Mouse (Mus musculus) erythroid progenitor cell, adult 5-6 weeks (primary cell): ENCODE measurements at regions not wholly inside any gene's neighbourhood (a gene's known extent, or its start where the extent isn't known, plus 50 kb on each side); places are given as distances from the start of the nearest gene placed in this dataset.

Source experiments
- ATAC-seq: replicated peaks from 2 replicates; pipeline ENCODE4 v1.8.0; 2016; ENCODE audit warnings: moderate number of reproducible peaks, mild to moderate bottlenecking, moderate TSS enrichment, inconsistent platforms; ENCODE audit not compliant: poor library complexity, low FRiP score, severe bottlenecking

DNA sequence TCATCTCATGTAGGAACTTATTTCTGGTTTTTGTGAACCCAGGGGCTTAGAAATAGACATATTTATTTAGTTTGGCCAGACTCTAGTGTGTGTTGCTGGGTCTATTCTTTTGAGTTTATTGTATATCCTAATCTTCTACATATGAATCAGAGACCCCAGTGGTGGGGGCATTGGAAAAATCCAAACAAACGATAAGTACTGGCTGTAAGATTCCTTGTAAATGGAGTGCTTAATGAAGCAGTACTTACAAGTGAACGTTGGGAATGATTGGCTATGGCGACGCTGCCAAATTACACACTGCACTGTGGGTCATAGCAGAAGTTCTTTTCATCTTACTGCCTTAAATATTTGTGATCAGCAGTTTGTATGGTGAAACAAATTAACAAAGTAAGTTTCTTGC, 289.0 kb downstream of the Meis1 start:
- ATAC-seq = no peak

DNA sequence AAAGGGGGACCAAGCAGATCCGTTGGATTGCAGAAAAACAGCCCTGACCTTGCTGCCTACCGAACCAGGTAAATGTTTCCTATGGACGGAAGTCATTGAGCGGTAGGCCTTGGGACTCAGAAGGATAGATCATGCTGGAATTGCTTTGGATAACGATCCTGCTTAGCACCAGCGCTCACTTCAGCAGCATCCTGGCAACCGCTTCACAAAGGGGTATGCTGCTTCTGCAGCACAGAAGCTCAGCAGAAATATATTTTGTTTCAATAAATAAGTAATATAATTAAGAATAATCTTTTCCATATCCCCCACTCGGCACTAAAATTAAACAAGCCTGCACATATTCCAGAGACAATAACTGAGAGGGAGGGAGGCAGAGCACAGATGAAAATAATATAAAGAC, 296.0 kb downstream of the Meis1 start:
- no peak for ATAC-seq

DNA sequence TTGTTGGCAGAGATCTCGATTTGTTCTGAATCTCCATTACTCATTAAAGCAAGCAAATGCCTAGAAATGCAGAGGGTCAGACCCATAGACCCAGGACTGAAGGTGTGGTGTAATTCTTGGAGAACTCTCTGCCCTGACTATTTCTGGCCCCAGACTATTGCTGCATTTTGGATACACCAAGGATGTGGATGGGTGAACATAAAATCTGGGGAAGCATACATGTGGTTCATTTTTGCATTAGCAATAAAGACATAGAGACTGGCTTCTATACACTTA, 303.0 kb downstream of the Meis1 start:
- no peak for ATAC-seq

DNA sequence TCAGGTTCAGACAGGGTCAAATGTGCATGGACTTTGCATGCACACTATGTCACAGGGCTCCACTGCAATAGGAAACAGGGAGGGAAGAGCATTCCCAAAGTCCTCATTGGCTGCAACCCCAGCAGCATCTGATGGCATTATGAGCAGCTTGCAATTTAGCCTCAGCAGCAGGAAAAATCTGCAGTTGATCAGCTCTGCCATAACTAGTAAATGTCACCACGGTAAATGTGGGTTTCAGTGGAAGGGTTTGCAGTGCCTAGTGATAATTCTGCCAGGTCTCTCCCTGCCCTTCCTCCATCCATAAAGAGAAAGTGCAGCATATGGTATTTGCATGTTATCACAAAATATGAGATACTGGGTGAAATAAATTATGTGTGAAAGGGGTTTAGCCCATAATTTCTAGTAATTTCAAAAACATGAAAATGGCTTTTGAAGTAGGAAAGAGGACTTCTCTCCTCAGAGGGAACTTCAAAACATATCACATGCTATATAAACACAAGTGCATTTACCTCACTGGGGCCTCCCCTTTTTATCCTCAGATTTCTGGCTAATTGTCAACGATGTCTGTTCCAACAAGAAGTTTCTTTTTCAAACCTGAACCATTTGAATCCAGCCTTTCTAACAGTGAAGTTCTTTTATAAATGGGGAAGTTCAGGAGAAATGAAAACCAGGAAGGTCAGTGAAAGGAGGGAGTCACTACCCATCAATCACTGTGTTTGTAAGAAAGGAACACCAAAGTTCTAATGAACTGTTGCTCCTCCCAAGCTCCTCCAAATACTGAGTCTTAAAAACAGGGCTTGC, 303.5 kb downstream of the Meis1 start:
- no peak for ATAC-seq

DNA sequence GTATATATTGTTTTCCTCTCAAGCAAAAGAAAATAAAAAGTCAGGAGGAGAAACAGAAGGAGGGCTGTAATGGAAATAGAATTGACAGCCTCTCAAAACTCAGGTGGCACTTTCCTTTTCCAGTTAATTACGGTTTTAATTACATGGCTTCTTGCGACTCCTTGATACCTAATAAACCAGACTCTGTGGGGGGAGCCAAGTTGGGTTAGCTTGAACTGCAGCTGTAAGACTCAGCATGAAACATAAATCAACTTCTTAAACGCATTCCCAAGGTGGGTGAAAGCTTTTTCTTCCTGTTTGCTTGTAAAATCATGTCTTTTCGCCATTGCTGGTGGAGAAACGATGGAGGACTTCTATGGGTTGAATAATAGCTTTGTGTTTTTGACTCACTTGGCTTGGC, 304.4 kb downstream of the Meis1 start:
- no peak for ATAC-seq

DNA sequence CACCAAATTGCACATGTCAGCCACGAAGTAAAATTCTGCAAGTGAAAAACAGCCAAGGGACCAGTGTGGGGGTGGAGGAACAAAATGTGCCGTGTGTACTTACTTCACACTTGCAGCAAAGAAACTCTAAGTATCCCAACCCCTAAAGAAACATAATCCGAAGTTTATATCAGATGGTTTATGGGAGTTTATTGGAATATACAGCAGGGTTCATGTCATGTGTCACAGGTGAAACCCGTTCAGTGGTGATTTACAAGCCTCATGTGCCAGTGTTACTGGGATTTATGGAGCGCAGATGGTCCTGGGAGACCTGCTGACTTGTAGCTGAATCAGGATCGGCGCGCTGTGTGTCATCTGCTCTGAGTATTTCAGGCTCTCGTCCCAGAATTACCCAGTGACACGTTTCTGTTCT, 306.1 kb downstream of the Meis1 start:
- ATAC-seq = no peak

DNA sequence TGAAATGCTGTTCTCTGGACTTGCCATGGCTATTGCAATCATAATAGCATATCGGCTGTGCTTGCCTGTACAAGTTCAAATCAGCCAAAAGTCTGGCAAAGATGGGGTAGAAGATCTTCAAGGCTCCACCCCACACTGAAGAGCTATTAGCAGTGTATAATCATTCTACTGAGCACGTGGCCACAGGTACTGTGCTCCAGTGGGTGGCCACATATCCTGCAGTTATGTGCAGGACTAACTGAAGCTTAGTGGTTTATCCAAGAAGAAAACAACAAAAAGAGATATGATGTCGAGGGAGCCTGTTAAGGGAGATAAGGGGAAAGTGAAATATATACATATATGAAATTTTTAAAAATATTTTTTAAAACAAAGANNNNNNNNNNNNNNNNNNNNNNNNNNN, 309.2 kb downstream of the Meis1 start:
- no peak for ATAC-seq

DNA sequence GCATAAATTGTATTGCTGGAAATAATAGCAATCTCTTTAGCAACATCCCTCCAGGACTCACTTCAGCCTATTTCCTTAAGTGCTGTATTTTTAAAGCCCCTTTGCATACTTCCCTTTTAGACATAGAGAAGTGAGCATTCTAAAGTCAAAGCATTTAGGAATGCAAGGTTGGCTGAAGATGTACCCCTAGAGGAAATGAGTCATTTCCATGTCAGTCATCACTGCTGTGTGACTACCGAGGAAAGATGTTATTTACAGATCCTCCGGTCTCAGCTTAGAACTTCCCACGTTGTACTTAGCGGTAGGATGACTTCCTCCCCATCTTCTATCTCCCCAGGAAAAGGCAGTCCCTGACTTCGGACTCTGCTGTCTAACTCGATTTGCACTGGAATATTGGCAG, 337.2 kb downstream of the Meis1 start:
- ATAC-seq = no peak

DNA sequence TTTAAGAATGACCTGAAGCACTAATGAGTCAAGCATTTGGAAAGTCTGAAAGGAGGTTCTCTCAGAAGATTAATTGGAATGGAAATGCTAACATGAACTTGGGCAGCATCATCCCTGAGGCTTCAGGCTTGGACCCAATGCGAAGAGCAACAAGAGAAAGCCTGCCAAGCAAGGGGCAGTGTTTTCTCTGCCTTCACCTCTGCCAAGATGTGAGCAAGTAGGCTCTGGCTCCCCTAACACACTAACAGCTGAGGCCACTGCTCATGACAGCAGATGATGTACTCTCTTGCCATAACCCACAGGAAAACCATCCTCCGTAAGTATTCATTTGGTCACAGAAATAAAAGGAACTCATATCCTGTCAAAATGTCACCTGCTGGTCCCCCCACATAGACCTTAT, 341.9 kb downstream of the Meis1 start:
- no peak for ATAC-seq

DNA sequence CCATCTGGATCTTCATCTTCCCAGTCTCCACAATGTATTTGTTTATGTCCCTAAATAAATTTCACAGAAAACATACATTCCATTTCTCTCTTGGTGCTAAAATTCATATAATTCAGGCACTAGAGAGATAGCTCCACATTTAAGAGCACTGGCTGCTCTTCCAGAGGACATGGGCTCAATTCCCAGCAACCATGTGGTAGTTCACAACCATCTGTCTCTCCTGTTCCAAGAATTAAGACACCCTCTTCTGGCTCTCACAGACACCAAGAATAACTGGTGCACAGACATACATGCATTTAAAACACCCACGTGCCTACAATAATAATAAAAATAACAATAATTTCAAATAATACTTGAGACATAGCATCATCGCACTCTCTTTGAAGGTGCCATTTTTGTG, 347.8 kb downstream of the Meis1 start:
- ATAC-seq = no peak

DNA sequence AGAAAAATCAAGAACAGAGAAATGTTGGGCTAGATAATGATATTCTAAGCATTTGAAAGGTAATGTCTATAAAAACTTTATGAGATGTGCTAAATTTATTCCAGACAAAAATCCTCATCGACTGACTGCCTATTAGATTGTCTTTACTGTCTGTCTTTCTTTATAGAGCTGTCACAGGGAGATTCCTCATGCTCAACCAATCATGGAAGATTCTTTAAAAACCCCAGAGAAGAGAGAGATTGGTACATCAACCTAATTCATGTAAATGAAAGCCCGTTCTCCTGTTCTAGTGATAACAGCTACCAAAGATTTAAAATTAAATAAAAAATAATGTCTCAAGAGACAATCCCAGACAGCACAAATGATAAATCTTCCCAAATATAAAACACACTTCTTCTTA, 349.5 kb downstream of the Meis1 start:
- ATAC-seq = no peak

DNA sequence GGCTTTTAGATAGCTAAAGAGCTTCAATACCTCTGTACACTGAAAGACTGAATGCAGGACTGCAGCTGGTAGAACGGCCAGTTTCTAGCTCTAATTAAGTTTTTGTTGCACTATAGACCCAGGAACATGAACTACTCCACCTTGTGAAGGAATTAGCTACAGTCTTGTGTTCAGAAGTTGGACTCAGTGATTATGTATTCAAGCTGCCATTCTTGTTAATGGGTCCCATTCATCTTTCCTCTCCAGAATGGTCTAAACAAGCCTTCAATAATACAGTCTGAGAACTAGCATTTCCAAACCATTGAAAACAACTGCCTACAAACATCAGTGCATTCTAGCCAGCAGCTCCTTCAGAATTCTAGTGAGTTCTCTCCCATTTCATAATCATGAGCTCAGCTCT, 362.4 kb downstream of the Meis1 start:
- ATAC-seq = no peak

DNA sequence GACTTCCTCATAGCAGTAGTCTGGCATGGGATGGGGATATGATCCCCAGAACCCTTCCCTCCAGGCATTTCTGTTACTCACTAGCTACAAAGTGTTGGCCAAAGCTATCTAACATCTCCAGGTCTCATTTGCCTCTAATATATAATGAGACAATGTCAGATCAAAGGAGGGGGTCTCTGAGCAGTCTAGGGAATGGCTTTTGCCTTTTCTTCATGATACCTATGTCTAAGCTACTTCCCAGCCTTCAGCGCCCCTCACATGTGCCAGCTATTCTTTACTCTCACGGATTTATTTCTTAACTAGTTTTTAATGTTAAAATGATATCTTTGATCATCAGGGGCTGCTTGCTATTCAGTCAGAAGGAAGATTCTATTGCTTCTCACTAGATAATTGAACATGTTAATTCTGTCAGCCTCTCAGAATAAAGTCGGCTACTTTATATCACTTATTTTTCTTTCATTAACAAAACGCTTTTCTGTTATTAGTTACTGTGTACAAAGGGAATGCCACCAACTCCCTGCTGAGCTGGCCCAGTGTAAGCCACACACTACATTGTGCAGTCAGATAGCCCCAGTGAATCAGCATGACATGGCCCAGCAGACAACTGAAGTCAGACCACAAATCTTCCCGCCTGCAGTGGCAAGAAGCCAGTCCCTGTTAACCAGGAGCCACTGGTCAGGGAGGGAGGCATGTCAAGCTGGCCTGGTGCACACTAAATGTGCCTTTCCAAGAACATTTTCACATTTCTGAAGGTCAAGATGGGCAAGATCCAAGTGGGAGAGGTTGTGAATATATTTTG, 386.6 kb downstream of the Meis1 start:
- no peak for ATAC-seq

DNA sequence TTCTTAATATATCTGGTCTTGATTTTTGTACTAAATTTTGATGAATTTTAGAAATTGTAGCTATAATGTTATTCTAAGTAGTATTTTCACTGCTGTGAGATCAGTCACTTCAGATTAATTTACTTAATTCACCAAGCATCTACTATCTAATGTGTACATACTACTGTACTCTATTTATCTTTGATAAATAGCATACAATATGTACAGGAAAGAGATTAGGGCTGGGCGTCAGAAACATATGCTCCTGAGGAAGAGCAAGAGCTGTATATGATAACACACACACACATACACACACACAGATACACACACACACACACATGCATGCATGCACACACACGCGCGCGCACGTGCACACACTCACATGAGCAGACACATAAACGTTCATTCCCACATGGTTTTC, 387.2 kb downstream of the Meis1 start:
- ATAC-seq = no peak

DNA sequence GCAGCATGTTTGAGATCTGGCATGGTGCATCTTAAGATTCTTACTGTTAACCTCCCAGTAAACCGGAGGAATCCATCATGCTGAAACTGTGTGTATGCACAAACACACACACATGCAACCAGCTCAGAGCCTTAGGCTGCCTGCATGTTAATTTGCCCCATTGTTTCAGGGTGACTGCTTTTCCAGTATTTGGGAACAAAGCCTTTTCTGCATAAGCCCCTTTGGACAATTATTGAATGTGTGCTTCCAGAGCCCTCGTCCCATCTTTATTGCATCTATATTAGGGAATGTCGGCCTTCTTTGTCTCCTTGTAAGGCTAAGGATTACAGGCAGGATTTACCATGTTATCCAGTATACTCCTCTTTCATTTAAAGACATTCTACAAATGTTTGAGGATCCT, 397.0 kb downstream of the Meis1 start:
- no peak for ATAC-seq

DNA sequence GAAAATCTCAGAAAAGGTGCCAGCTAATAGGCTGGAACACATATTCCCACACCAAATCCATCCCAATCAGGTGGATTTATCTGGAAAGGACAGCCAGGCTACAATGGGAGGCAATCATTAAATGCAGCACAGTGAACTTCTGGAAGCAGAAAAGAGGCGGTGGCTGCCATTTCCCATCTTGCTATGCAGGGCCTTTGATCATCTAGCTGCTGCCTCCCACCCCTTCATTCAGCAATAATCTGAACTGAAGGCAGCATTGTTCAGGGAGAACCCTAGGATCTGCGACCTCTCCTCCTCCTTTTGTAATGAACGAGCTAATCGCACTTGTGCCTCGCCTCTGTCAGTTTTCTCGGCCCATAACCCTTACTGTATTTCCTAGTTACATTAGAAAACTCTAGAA, 413.9 kb downstream of the Meis1 start:
- ATAC-seq = no peak

DNA sequence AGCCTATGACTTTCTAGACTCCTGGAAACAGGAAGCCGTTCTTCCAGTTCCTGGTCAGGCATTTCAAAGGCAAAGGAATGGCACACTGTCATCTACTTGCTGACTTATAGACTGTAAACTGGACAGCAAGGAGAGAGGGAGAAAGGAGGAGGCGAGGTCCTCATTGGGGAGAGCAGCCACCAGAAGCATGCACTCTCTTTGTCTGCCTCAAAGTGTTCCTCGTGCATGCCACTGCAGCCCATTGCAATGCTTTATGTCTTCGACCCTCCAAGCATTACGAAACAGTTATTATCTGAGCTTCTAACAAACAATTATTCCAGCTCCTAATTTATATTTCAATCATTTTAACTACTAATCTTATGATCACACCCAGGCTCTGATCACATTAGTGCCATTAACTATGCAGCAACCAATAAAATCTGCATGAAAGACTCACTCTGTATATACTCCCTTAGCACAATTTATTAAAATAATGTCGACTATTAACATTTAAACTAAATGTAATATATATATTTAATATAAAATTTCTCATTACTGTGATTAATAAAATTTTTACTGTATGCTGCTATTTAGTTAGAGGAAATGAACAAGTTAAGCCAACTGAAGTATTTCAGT, 417.1 kb downstream of the Meis1 start:
- ATAC-seq = no peak

DNA sequence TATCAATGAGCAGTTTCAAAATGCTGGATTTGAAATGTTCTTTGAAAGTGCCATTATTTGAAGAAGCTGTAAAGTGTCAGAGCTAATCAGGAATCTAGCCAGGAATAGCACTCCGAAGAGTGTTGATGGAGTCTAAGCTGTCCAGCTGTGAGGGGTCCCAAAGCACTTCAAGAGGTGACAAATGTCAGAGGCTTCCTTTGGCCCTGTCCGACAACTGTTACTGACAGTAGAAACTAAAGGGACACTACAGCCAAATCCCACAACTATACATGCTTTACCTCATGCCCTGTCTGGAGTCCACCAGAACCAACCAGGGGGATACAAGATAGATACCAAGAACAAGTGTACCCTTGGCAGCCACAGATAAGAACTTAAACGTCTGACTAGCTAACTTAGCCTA, 420.4 kb downstream of the Meis1 start:
- ATAC-seq = no peak

DNA sequence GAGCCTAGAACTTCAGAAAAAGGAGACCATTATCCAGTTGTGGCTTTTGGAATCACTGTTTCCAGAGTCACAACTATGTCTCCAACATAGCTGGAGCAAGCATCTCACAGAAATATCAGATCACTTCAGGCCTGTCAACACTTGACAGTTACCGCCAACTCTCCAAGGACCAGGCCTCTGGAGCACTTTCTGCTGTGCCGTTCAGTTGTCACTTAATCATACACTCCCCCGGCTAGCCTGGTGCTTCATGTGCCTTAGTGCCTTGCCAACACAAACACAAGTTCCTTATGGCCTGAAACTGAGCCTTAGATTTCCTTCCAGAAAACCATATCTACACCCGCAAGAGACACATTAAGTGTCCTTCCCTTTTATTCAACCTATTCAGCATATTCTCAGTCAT, 421.8 kb downstream of the Meis1 start:
- ATAC-seq = no peak

DNA sequence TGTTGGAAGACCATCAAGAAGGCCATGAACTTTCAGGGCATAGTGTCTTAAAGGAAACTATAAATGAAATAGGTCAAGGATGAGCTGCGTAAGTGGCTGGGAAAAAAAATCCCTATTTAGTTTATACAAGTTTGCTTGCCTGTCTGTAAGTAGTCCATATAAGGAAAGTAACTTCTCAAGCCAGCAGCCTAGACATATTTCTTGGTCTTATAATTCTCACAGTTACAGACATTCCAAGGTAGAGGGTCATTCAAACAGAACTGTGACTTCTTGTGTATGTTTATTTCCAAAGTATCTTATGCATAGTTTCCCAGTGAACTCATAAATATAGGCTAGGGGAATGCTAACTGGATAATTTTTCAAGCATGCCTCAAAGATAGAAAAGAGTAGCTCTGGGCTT, 428.3 kb downstream of the Meis1 start:
- no peak for ATAC-seq

DNA sequence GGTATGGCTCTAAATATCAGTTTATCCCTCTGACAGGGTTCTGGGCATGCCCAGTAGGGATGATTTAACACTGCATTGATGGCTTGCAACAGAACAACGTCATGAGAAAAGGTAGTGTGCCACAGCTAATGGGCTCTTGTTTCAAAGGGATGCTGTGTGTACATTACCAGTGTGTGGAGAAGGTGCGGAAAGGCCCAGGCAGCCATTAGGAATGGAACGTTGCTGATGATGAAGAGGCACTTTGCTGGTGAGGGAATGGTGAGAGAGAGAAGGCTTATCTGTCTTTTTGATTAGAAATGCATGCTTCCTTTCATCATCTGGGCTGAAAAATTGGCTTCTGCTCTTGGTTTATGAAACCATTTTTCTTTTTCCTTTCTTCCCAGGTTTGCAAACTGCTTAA, 432.3 kb downstream of the Meis1 start:
- no peak for ATAC-seq
